In the genomic region with DNA sequence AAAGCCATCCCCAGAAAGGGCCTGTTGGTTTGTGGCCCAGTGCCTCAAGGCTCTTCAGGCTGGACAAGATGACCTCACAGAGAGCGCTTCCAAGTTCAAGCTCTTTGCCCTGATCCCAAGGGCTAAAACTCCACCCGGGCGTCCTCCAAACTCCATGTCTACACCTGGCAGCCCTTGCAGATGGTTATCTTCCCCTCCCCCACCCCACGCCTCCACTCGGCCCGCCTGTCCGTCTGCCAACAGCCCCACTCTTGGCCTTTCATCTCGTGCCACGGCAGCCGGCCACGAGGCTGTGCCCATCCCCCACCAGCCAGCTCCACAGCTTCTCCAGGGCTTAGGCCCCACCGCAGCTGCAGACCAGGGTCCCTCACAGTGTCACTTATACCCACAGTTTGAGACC, we compare ENCODE assay signal across 20 mouse cellular contexts. TPM values are rescaled to one million over a fixed set of nuclear protein-coding genes. Genes with fewer than 3 reads are reported as not detected.
DNase-seq lines count a peak whose midpoint lies in the region; ATAC-seq and TF ChIP-seq lines count a peak whose summit lies in the region.
"Had no signal": no experiment of that assay in that cellular context is flagged by ENCODE, and none has a peak within 500 bp of the region (broad histone marks: within the 10 kb centered on the region; RNA-seq: fewer than 3 reads in every experiment).

No protein-coding gene starts in this region.

- intact Hi-C loops in gastrocnemius, adult 2 months (cut with DNase I): no loop called here

- H3K4me3 ChIP-seq in gastrocnemius, adult 2 months: no peak overlapping the region
- no peak overlapping the region for H3K4me3 ChIP-seq in embryonic facial prominence, embryonic 14.5 days (ENCODE audit: low read depth, low read length)
- H3K4me3 ChIP-seq: heart, embryonic 13.5 days; limb, embryonic 15.5 days; midbrain, embryonic 15.5 days had no signal

- no peaks in the 10 kb centered on the region for H3K9me3 ChIP-seq in embryonic facial prominence, embryonic 14.5 days (ENCODE audit: control insufficient read depth, low read length)
- H3K9me3 ChIP-seq: heart, embryonic 13.5 days; limb, embryonic 15.5 days; midbrain, embryonic 15.5 days had no signal

- DNase-seq in gastrocnemius, adult 2 months: peak; percentile 42
- no peak for DNase-seq in gastrocnemius, adult 8-10 months (ENCODE audit: low spot score in 2 of 2)
- peak; percentile 34 for DNase-seq in retina, postnatal 1 day
- no peak for DNase-seq in retina, embryonic 14.5 days (ENCODE audit: low spot score)
- no peak for DNase-seq in embryonic facial prominence, embryonic 14.5 days (ENCODE audit: low spot score)
- DNase-seq in lung, postnatal 25 days (ENCODE audit: low spot score): peak; percentile 5
- DNase-seq in c-Kit-positive CD71-positive TER-119-positive erythroid progenitor cells, embryonic 14.5 days (ENCODE audit: low spot score): no peak
- no peak for DNase-seq in MN1 (ENCODE audit: low spot score)
- DNase-seq: spleen, adult 18-20 months; thymus, postnatal 14 days had no signal

- H3K4me1 ChIP-seq in embryonic facial prominence, embryonic 14.5 days (ENCODE audit: control insufficient read depth, insufficient read depth, low read length): peaks cover 12% of the 10 kb centered on the region

- 58% methylated on average over 11 of the region's 12 CpGs for WGBS in embryonic facial prominence, embryonic 14.5 days

- H3K36me3 ChIP-seq in embryonic facial prominence, embryonic 14.5 days (ENCODE audit: control insufficient read depth, insufficient read depth, low read length): no peaks in the 10 kb centered on the region
- H3K36me3 ChIP-seq: heart, embryonic 13.5 days; limb, embryonic 15.5 days; midbrain, embryonic 15.5 days had no signal

- H3K9ac ChIP-seq in embryonic facial prominence, embryonic 14.5 days (ENCODE audit: low read depth, low read length): no peak overlapping the region
- H3K9ac ChIP-seq: heart, embryonic 13.5 days; limb, embryonic 15.5 days; midbrain, embryonic 15.5 days had no signal

- no peak overlapping the region for H3K27ac ChIP-seq in gastrocnemius, adult 2 months
- no peak overlapping the region for H3K27ac ChIP-seq in embryonic facial prominence, embryonic 14.5 days (replicated peaks; ENCODE audit: low read depth, low read length)
- H3K27ac ChIP-seq: heart, embryonic 13.5 days; limb, embryonic 15.5 days; midbrain, embryonic 15.5 days had no signal

- no peaks in the 10 kb centered on the region for H3K27me3 ChIP-seq in embryonic facial prominence, embryonic 14.5 days (replicated peaks; ENCODE audit: control insufficient read depth, insufficient read depth, low read length)
- H3K27me3 ChIP-seq: limb, embryonic 15.5 days; midbrain, embryonic 15.5 days had no signal

- TF ChIP-seq CTCF in gastrocnemius, adult 2 months (IDR thresholded peaks at IDR 0.05): no peak

- ATAC-seq in embryonic facial prominence, embryonic 14.5 days (ENCODE audit: low read depth): 0 out of 2 replicates have a peak, but pooled peaks have one; percentile 14
- ATAC-seq: forebrain, embryonic 14.5 days; midbrain, embryonic 15.5 days had no signal

- H3K4me2 ChIP-seq in embryonic facial prominence, embryonic 14.5 days (ENCODE audit: low read depth, low read length): no peak overlapping the region
- H3K4me2 ChIP-seq: heart, embryonic 13.5 days; limb, embryonic 15.5 days; midbrain, embryonic 15.5 days had no signal

RNA-seq across cellular contexts. Expression of gene Dlx4, which starts 33.2 kb away (rescaled TPM):
- not detected for total RNA-seq in gastrocnemius, adult 2 months (2021)
- not detected for total RNA-seq in gastrocnemius, adult 8-10 months (2022)
- polyA plus RNA-seq in embryonic facial prominence, embryonic 14.5 days (2014; fragmentation: Nextera tagmentation; extraction: Ambion mirVana): 3.1 and 3.2 TPM in 2 replicates
- total RNA-seq: adrenal gland, adult 18-20 months; common myeloid progenitor, adult 5-6 weeks; hematopoietic stem cell, adult 5-6 weeks had no signal
- polyA plus RNA-seq: forebrain, embryonic 14.5 days; intestine, embryonic 14.5 days; kidney, embryonic 16.5 days; midbrain, embryonic 15.5 days had no signal

RNA-seq across cellular contexts. Expression of gene Dlx3, which starts 59.4 kb away (rescaled TPM):
- not detected for total RNA-seq in gastrocnemius, adult 2 months (2021)
- total RNA-seq in gastrocnemius, adult 8-10 months (2022): not detected
- polyA plus RNA-seq in embryonic facial prominence, embryonic 14.5 days (2014; fragmentation: Nextera tagmentation; extraction: Ambion mirVana): 16.1 and 20.2 TPM in 2 replicates
- total RNA-seq: adrenal gland, adult 18-20 months; common myeloid progenitor, adult 5-6 weeks; hematopoietic stem cell, adult 5-6 weeks; layer of hippocampus, adult 18-20 months had no signal
- polyA plus RNA-seq: forebrain, embryonic 14.5 days; heart, embryonic 13.5 days had no signal

Comparison
In these comparisons a context has a peak if more than half of its experiments do, and no peak if none do; other contexts are left out.
1. DNase-seq: peak in gastrocnemius, adult 2 months (single experiment), retina, postnatal 1 day (single experiment) and lung, postnatal 25 days (single experiment); none in gastrocnemius, adult 8-10 months (0 of 2), retina, embryonic 14.5 days (single experiment), embryonic facial prominence, embryonic 14.5 days (single experiment), c-Kit-positive CD71-positive TER-119-positive erythroid progenitor cells, embryonic 14.5 days (single experiment) and MN1 (single experiment).